Mouse (Mus musculus) megakaryocyte, embryonic 14.5 days (primary cell): ENCODE results near the gene Mtf2.

Experiments used
- FLI1 ChIP-seq: IDR thresholded peaks from 2 replicates; pipeline ENCODE4 v1.6.1; 2012; ENCODE audit warnings: low read length, inconsistent platforms, mixed read lengths
- GATA1 ChIP-seq: IDR thresholded peaks from 3 replicates; pipeline ENCODE4 v1.6.1; 2012; ENCODE audit warnings: mixed read lengths, low read length, inconsistent platforms, borderline replicate concordance

- no peak for TF ChIP-seq GATA1
- TF ChIP-seq FLI1, result no peak
Observed at GRCm38 (mm10) chr5:108109346-108109745, 43.9 kb downstream of the Mtf2 start.
